Mouse (Mus musculus) olfactory bulb, adult 2 months (tissue): ENCODE data around the gene Dpp4.

Experiments
- CTCF ChIP-seq: fragments of 200-500 bp; IDR thresholded peaks from 2 replicates; pipeline ENCODE4 v1.5.1; 2012; ENCODE audit warnings: low read depth, mild to moderate bottlenecking, low read length, moderate library complexity; ENCODE audit not compliant: insufficient read depth
- POLR2A ChIP-seq: fragments of 200-500 bp; IDR thresholded peaks from 2 replicates; pipeline ENCODE4 v1.6.1; 2012; ENCODE audit warnings: mild to moderate bottlenecking, low read depth, low read length, moderate library complexity; ENCODE audit not compliant: insufficient read depth

GRCm38 (mm10) chr2:62363606-62364005 is 48.4 kb downstream of the Dpp4 start:
- TF ChIP-seq POLR2A = no peak
- TF ChIP-seq CTCF = no peak
